Mouse (Mus musculus): ENCODE measurements around the gene Igdcc4. TPM values are rescaled to one million over a fixed set of nuclear protein-coding genes. Genes with fewer than 3 reads are reported as not detected.

The Igdcc4 gene
- polyA plus RNA-seq, 1 experiment from 2014 or later: 9.1 TPM

DNA sequence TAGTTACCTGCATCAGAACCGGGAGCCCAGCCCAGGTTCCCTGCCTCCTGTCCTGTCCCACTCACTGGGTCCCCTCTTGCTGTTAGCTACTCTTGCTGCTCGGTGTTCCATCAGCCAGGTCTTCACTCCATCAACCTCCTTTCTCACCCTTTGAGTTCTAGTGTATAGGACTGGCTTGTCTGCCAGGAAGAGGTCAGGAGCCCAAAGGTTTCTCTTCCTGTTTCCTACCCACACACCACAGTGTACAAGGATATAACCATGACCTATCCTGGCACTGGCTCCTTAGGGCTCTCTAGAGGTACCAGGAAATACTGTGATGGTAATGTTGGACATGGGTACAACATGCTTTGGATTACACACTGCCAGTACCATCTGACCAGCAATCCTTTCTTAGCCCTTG is 12.4 kb downstream of the Igdcc4 start:
- Histone ChIP-seq H3K9ac (no peak overlapping the region), H3K36me3 (no peaks in the 10 kb centered on the region), H3K4me1 (replicated peaks) (peaks cover 20% of the 10 kb centered on the region; the same call in 1 of the 2 replicates), H3K4me2 (no peak overlapping the region), H3K9me3 (replicated peaks) (no peaks in the 10 kb centered on the region), H3K27ac (no peak overlapping the region), H3K27me3 (no peaks in the 10 kb centered on the region), H3K4me3 (no peak overlapping the region)
- no peak for ATAC-seq (replicated peaks; ENCODE audit: insufficient number of reproducible peaks, insufficient read depth, low FRiP score, low read depth)
- 91% methylated on average over 2 of the region's 2 CpGs for WGBS

DNA sequence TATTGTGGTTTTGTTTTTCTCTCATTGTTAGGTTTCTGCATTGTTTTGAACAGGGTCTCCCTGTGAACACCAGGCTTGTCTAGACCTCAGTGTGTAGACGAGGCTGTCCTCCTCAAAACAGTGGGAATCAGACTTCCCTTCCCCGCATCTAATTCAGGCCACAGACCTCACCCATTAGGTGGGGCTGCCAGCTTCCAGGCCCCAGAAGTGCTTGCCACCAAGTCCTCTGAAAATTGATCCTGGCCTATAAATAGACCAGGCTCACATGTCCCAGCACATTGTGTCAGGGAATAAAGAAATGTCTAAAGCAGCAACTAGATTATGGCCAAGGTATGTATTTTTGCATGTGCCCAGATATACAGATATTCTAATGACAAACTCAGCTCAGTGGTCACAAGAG is 14.6 kb downstream of the Igdcc4 start:
- Histone ChIP-seq H3K4me1 (replicated peaks) (peaks cover 10% of the 10 kb centered on the region; the same call in 1 of the 2 replicates), H3K9me3 (replicated peaks) (no peaks in the 10 kb centered on the region), H3K36me3 (no peaks in the 10 kb centered on the region), H3K27ac (peak overlapping the region; percentile 55), H3K9ac (0 out of 2 replicates have a peak overlapping the region, but pooled peaks have one; percentile 5), H3K27me3 (no peaks in the 10 kb centered on the region), H3K4me2 (no peak overlapping the region), H3K4me3 (no peak overlapping the region)
- 45% methylated on average over 2 of the region's 2 CpGs for WGBS
- no peak for ATAC-seq (replicated peaks; ENCODE audit: insufficient number of reproducible peaks, insufficient read depth, low FRiP score, low read depth)

DNA sequence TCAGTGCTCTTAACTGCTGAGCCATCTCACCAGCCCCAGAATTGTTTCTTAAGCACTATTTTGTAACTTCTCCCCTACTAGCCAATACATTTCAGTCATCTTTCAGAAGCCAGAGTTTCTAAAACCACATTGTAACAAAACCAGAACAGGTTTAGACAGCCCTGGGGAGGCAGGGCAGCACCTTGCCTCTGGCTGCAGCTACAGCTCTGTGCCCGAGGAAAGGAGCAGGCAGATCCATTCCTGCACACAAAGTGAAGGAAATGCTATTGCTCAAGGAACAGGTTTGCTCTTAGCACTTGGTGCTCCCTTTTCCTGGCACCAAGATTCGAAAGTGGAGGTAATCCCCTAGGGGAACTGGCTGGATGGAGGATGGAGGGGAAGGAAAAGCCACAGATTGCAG is 16.2 kb downstream of the Igdcc4 start:
- H3K4me2 ChIP-seq: no peak overlapping the region
- H3K4me1 ChIP-seq (replicated peaks): peaks cover 10% of the 10 kb centered on the region; the same call in 1 of the 2 replicates
- H3K27ac ChIP-seq: no peak overlapping the region
- no peaks in the 10 kb centered on the region for H3K9me3 ChIP-seq (replicated peaks)
- peaks cover 9% of the 10 kb centered on the region for H3K27me3 ChIP-seq
- ATAC-seq (replicated peaks; ENCODE audit: insufficient number of reproducible peaks, insufficient read depth, low FRiP score, low read depth): no peak
- H3K36me3 ChIP-seq: no peaks in the 10 kb centered on the region
- H3K9ac ChIP-seq: no peak overlapping the region
- WGBS: 58% methylated on average over 2 of the region's 2 CpGs
- H3K4me3 ChIP-seq: no peak overlapping the region

DNA sequence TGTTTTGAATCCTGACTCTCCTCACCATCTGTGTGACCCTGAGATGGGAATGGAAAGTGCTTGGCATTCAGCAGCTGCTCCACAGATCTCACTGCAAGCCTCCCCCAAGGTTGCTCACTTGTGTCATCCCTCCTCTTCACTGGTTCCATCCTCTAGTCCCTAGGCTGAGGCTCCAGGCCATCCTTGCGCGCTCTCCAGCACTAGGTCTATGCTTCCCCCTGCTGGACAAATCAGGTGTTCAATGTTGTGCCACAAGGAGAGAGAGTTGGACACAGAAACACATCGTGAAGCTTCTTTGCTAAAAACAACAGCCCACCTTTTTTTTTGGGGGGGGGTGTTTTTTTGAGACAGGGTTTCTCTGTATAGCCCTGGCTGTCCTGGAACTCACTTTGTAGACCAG is 19.6 kb downstream of the Igdcc4 start:
- Histone ChIP-seq H3K27me3 (peaks cover 24% of the 10 kb centered on the region), H3K4me3 (no peak overlapping the region), H3K9me3 (replicated peaks) (no peaks in the 10 kb centered on the region), H3K36me3 (no peaks in the 10 kb centered on the region), H3K4me1 (replicated peaks) (peaks cover 13% of the 10 kb centered on the region), H3K27ac (no peak overlapping the region), H3K9ac (no peak overlapping the region), H3K4me2 (no peak overlapping the region)
- no peak for ATAC-seq (replicated peaks; ENCODE audit: insufficient number of reproducible peaks, insufficient read depth, low FRiP score, low read depth)
- WGBS: 5% methylated on average over 3 of the region's 3 CpGs

DNA sequence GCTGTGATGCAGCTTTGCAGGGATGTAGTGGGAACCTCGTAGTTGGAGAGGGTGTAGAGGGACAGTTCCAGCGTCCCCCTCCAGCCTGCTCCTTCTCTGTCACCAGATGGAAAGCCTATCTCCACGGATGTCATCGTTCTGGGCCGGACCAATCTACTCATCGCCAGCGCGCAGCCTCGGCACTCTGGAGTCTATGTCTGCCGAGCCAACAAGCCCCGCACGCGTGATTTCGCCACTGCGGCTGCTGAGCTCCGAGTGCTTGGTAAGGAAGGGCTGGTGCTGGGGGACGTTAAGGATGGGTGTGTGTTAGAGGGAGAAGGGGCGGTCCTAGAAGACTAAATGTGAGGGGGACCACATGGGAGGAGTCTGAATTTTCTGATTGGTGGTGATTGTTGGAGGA is 21.3 kb downstream of the Igdcc4 start:
- Histone ChIP-seq H3K9ac (no peak overlapping the region), H3K4me3 (no peak overlapping the region), H3K4me1 (replicated peaks) (peaks cover 7% of the 10 kb centered on the region), H3K9me3 (replicated peaks) (no peaks in the 10 kb centered on the region), H3K27ac (no peak overlapping the region), H3K36me3 (no peaks in the 10 kb centered on the region), H3K4me2 (no peak overlapping the region), H3K27me3 (peaks cover 29% of the 10 kb centered on the region)
- 18% methylated on average over 18 of the region's 18 CpGs for WGBS
- ATAC-seq (replicated peaks; ENCODE audit: insufficient number of reproducible peaks, insufficient read depth, low FRiP score, low read depth): no peak

DNA sequence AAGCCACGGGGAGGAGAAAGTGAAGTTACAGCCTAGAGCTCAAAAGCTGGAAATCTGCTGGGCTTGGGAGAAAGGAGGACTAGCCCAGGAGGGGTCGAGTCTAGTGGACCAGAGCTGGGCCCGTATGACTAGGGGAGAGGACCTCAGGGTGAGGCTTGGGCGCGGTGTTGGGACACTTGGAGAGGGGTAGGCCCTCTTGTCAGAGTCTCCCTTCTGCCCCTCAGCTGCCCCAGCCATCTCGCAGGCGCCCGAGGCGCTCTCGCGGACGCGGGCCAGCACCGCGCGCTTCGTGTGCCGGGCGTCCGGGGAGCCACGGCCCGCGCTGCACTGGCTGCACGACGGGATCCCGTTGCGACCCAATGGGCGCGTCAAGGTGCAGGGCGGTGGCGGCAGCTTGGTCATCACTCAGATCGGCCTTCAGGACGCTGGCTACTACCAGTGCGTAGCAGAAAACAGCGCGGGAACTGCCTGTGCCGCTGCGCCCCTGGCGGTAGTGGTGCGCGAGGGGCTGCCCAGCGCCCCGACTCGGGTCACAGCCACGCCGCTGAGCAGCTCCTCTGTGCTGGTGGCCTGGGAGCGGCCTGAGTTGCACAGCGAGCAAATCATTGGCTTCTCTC is 22.4 kb downstream of the Igdcc4 start:
- Histone ChIP-seq H3K4me1 (replicated peaks) (peaks cover 14% of the 10 kb centered on the region), H3K27me3 (peaks cover 29% of the 10 kb centered on the region), H3K4me3 (peak overlapping the region; percentile 52), H3K4me2 (peak overlapping the region; percentile 97), H3K36me3 (no peaks in the 10 kb centered on the region), H3K9me3 (replicated peaks) (no peaks in the 10 kb centered on the region), H3K9ac (peak overlapping the region; percentile 60), H3K27ac (no peak overlapping the region)
- WGBS: 9% methylated on average over 48 of the region's 48 CpGs
- ATAC-seq (replicated peaks; ENCODE audit: insufficient number of reproducible peaks, insufficient read depth, low FRiP score, low read depth): 0 out of 2 replicates have a peak, but pooled peaks have one; percentile 27

DNA sequence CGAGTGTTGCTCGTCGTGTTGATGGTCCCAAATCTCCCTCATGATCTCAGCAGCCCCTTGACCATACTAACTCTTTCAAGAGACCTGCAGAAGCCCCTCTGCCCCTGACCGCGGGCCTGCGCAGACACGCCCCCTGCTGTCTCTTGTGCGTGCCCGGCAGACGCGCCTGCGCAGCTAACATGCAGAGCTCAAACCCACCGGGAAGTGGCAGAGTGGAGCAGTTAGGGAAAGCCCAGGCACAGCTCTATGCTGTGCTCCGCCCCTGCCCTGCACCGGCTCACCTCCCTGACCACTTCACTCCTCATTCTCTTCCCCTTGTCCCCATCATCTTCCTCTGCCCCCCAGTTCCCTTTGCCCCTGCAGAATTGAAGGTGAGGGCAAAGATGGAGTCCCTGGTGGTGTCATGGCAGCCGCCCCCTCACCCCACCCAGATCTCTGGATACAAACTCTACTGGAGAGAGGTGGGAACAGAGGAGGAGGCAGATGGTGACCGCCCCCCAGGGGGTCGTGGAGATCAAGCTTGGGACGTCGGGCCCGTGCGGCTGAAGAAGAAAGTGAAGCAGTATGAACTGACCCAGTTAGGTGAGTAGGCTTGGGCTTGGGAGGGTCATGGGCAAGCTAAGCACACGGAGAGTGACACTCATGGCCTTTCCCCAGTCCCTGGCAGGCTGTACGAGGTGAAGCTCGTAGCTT is 27.0 kb downstream of the Igdcc4 start:
- Histone ChIP-seq H3K36me3 (no peaks in the 10 kb centered on the region), H3K9me3 (replicated peaks) (no peaks in the 10 kb centered on the region), H3K27me3 (peaks cover 17% of the 10 kb centered on the region), H3K4me2 (peak overlapping the region; percentile 60), H3K27ac (no peak overlapping the region), H3K4me1 (replicated peaks) (peaks cover 13% of the 10 kb centered on the region), H3K9ac (no peak overlapping the region), H3K4me3 (peak overlapping the region; percentile 35)
- WGBS: 15% methylated on average over 25 of the region's 25 CpGs
- peak; percentile 50; the same call in 1 of the 2 replicates for ATAC-seq (replicated peaks; ENCODE audit: insufficient number of reproducible peaks, insufficient read depth, low FRiP score, low read depth)

DNA sequence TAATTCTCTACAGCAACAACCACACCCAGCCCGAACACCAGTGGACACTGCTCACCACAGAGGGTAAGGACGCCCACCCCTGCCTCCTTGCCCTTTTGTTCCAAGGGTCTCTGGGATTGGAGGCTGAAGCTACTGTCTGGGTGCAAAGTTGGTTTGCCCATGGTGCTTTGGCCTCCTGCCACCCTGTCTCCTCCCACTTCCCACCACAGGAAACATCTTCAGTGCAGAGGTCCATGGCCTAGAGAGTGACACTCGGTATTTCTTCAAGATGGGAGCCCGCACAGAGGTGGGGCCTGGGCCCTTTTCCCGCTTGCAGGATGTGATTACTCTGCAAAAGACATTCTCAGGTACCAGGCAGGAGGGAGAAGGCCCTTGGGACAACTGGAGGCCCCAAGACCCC is 30.4 kb downstream of the Igdcc4 start:
- ATAC-seq (replicated peaks; ENCODE audit: insufficient number of reproducible peaks, insufficient read depth, low FRiP score, low read depth): no peak
- peaks cover 10% of the 10 kb centered on the region for H3K4me1 ChIP-seq (replicated peaks)
- peaks cover 10% of the 10 kb centered on the region; the same call in 1 of the 2 replicates for H3K27me3 ChIP-seq
- WGBS: 76% methylated on average over 5 of the region's 5 CpGs
- H3K27ac ChIP-seq: no peak overlapping the region
- no peak overlapping the region for H3K4me3 ChIP-seq
- H3K4me2 ChIP-seq: no peak overlapping the region
- no peaks in the 10 kb centered on the region for H3K36me3 ChIP-seq
- H3K9ac ChIP-seq: no peak overlapping the region
- no peaks in the 10 kb centered on the region for H3K9me3 ChIP-seq (replicated peaks)

DNA sequence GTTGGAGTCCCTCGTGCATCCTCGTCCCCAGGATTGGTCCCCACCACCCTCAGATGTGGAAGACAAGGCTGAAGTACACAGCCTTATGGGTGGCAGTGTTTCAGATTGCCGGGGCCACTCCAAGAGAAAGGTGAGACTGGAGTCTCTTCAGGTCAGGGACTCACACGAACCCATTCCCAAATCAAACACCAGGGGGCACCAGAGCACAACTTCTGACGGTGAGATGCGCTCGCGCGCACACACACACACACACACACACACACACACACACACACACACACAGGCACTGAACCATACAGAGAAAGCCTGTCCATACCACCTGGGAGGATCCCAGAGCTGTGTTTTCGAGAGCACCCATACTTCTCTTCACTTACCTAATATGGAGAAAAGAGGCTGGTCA is 32.5 kb downstream of the Igdcc4 start:
- H3K36me3 ChIP-seq: no peaks in the 10 kb centered on the region
- WGBS: 7% methylated on average over 10 of the region's 10 CpGs
- H3K4me3 ChIP-seq: no peak overlapping the region
- H3K4me1 ChIP-seq (replicated peaks): peaks cover 2% of the 10 kb centered on the region; the same call in 1 of the 2 replicates
- no peak overlapping the region for H3K27ac ChIP-seq
- 0 out of 2 replicates have a peak overlapping the region, but pooled peaks have one; percentile 14 for H3K9ac ChIP-seq
- ATAC-seq (replicated peaks; ENCODE audit: insufficient number of reproducible peaks, insufficient read depth, low FRiP score, low read depth): no peak
- H3K4me2 ChIP-seq: 0 out of 2 replicates have a peak overlapping the region, but pooled peaks have one; percentile 24
- H3K9me3 ChIP-seq (replicated peaks): no peaks in the 10 kb centered on the region
- peaks cover 13% of the 10 kb centered on the region; the same call in 1 of the 2 replicates for H3K27me3 ChIP-seq

DNA sequence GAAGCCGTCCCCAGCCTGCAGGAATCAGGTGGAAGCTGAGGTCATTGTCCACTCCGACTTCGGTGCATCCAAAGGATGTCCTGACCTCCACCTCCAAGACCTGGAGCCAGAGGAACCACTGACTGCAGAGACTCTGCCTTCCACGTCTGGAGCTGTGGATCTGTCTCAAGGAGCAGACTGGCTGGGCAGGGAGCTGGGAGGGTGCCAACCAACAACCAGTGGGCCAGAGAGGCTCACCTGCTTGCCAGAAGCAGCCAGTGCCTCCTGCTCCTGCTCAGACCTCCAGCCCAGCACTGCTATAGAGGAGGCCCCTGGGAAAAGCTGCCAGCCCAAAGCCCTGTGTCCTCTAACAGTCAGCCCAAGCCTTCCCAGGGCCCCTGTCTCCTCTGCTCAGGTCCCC is 33.8 kb downstream of the Igdcc4 start:
- Histone ChIP-seq H3K27ac (no peak overlapping the region), H3K27me3 (peaks cover 26% of the 10 kb centered on the region), H3K9me3 (replicated peaks) (no peaks in the 10 kb centered on the region), H3K4me2 (no peak overlapping the region), H3K9ac (no peak overlapping the region), H3K4me1 (replicated peaks) (peaks cover 2% of the 10 kb centered on the region; the same call in 1 of the 2 replicates), H3K4me3 (no peak overlapping the region), H3K36me3 (no peaks in the 10 kb centered on the region)
- no peak for ATAC-seq (replicated peaks; ENCODE audit: insufficient number of reproducible peaks, insufficient read depth, low FRiP score, low read depth)
- WGBS: 86% methylated on average over 4 of the region's 4 CpGs

DNA sequence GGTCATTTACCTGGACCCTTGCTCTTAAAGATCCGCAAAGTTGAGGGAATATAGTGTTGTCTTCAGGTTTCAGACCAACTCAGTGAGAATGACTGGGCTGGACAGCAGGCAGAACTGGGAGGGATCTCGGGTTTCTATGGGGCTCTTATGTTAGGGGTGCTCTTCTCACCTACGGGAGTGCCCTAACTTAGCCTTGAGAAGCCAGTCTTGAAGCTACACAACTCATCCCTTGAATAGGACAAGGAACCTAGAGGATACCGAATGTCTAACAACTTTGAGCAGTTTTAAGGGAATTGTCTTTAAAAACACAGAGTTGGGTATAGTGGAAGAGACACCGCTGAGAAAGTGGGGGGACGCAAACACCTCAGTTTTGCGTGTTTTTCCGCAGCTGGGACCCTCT is 39.2 kb downstream of the Igdcc4 start:
- 4% methylated on average over 8 of the region's 8 CpGs for WGBS
- H3K9ac ChIP-seq: peak overlapping the region; percentile 78
- no peaks in the 10 kb centered on the region for H3K36me3 ChIP-seq
- H3K4me1 ChIP-seq (replicated peaks): peaks cover 17% of the 10 kb centered on the region
- peaks cover 46% of the 10 kb centered on the region for H3K27me3 ChIP-seq
- H3K4me3 ChIP-seq: peak overlapping the region; percentile 79
- no peak overlapping the region for H3K27ac ChIP-seq
- peak overlapping the region; percentile 100 for H3K4me2 ChIP-seq
- no peak for ATAC-seq (replicated peaks; ENCODE audit: insufficient number of reproducible peaks, insufficient read depth, low FRiP score, low read depth)
- H3K9me3 ChIP-seq (replicated peaks): no peaks in the 10 kb centered on the region

Data from heart, embryonic 15.5 days (tissue).